Mouse (Mus musculus) cerebellum, adult 9-10 months (tissue): ENCODE data around the gene Sh3rf3.
"Not testable (repeated sequence)": the region's sequence is repeated elsewhere in the genome, so short reads cannot be mapped to it uniquely, and the experiment has no call there.

ENCODE experiments used
- DNase-seq: peaks from one replicate; pipeline ENCODE4 v3.0.0; 2022

Gene Sh3rf3

GRCm38 (mm10) chr10:58995132-58995531 is 182.0 kb downstream of the Sh3rf3 start:
- DNase-seq, result no peak

GRCm38 (mm10) chr10:59002361-59002760 is 189.2 kb downstream of the Sh3rf3 start:
- DNase-seq, result no peak

- DNase-seq, result no peak
Observed at GRCm38 (mm10) chr10:59011415-59011814, 198.3 kb downstream of the Sh3rf3 start.

- no peak for DNase-seq
Observed at GRCm38 (mm10) chr10:59013618-59014017, 200.5 kb downstream of the Sh3rf3 start.

- no peak for DNase-seq
Observed at GRCm38 (mm10) chr10:59019302-59019973, 206.3 kb downstream of the Sh3rf3 start.

- no peak for DNase-seq
Observed at GRCm38 (mm10) chr10:59050434-59050833, 237.3 kb downstream of the Sh3rf3 start.

- DNase-seq, result no peak
Observed at GRCm38 (mm10) chr10:59056294-59056693, 243.1 kb downstream of the Sh3rf3 start.

GRCm38 (mm10) chr10:59066804-59067203 is 253.6 kb downstream of the Sh3rf3 start:
- no peak for DNase-seq

- DNase-seq, result no peak
Observed at GRCm38 (mm10) chr10:59072827-59073226, 259.7 kb downstream of the Sh3rf3 start.

GRCm38 (mm10) chr10:59076681-59077080 is 263.5 kb downstream of the Sh3rf3 start:
- no peak for DNase-seq

- no peak for DNase-seq
Observed at GRCm38 (mm10) chr10:59077909-59078308, 264.8 kb downstream of the Sh3rf3 start.

GRCm38 (mm10) chr10:59085604-59086003 is 272.4 kb downstream of the Sh3rf3 start:
- no peak for DNase-seq

- DNase-seq, result no peak
Observed at GRCm38 (mm10) chr10:59086578-59086977, 273.4 kb downstream of the Sh3rf3 start.

- no peak for DNase-seq
Observed at GRCm38 (mm10) chr10:59089861-59090621, 276.9 kb downstream of the Sh3rf3 start.

GRCm38 (mm10) chr10:59090622-59090971 is 277.4 kb downstream of the Sh3rf3 start:
- DNase-seq, result no peak

GRCm38 (mm10) chr10:59091556-59091955 is 278.4 kb downstream of the Sh3rf3 start:
- DNase-seq, result no peak

GRCm38 (mm10) chr10:59091988-59092387 is 278.8 kb downstream of the Sh3rf3 start:
- no peak for DNase-seq

- not testable (repeated sequence) for DNase-seq
Observed at GRCm38 (mm10) chr10:59103076-59103475, 289.9 kb downstream of the Sh3rf3 start.

- no peak for DNase-seq
Observed at GRCm38 (mm10) chr10:59104683-59105082, 291.5 kb downstream of the Sh3rf3 start.

GRCm38 (mm10) chr10:59105885-59106284 is 292.7 kb downstream of the Sh3rf3 start:
- no peak for DNase-seq

- no peak for DNase-seq
Observed at GRCm38 (mm10) chr10:59106644-59107043, 293.5 kb downstream of the Sh3rf3 start.

- peak; percentile 26 for DNase-seq
Observed at GRCm38 (mm10) chr10:59109015-59109414, 295.9 kb downstream of the Sh3rf3 start.

- DNase-seq, result no peak
Observed at GRCm38 (mm10) chr10:59110386-59110785, 297.2 kb downstream of the Sh3rf3 start.

- DNase-seq, result no peak
Observed at GRCm38 (mm10) chr10:59112755-59113154, 299.6 kb downstream of the Sh3rf3 start.

GRCm38 (mm10) chr10:59113386-59113785 is 300.2 kb downstream of the Sh3rf3 start:
- no peak for DNase-seq
